Mouse (Mus musculus): ENCODE data around the gene CN725425. TPM values are rescaled to one million over a fixed set of nuclear protein-coding genes. Genes with fewer than 3 reads are reported as not detected.

The CN725425 gene
- 0.15 and 0.17 TPM in 2 replicates for polyA plus RNA-seq (2012; rRNA removed)

- Histone ChIP-seq H3K4me1 (ENCODE audit: control insufficient read depth, insufficient read depth, low read length) (no peaks in the 10 kb centered on the region), H3K4me3 (replicated peaks; ENCODE audit: insufficient read depth, low read depth, low read length) (no peak within 1 kb of the TSS), H3K27me3 (ENCODE audit: control insufficient read depth, insufficient read depth, low read length) (no peaks in the 10 kb centered on the region), H3K27ac (ENCODE audit: insufficient read depth, low read length) (no peak within 1 kb of the TSS)
- DNase-seq = no peak
- no peak for TF ChIP-seq CTCF (IDR thresholded peaks at IDR 0.05; ENCODE audit: borderline replicate concordance, insufficient read depth, low read depth, low read length)
- no peak for TF ChIP-seq POLR2A (IDR thresholded peaks at IDR 0.05; ENCODE audit: borderline replicate concordance, insufficient read depth, low read length)
- 92% methylated on average over 30 of the region's 30 CpGs for WGBS
These were observed at the start of gene CN725425 for GRCm38 (mm10) chr15:91199256-91199905. Gene CN725425, plus strand, starts transcription at chr15:91199494.

GRCm38 (mm10) chr15:91152592-91152991 lies 46.7 kb upstream of the CN725425 start:
- H3K4me3 ChIP-seq (replicated peaks; ENCODE audit: insufficient read depth, low read depth, low read length) = no peak overlapping the region
- H3K4me1 ChIP-seq (ENCODE audit: control insufficient read depth, insufficient read depth, low read length) = no peaks in the 10 kb centered on the region
- 35% methylated on average over 1 of the region's 1 CpGs for WGBS
- TF ChIP-seq POLR2A (IDR thresholded peaks at IDR 0.05; ENCODE audit: borderline replicate concordance, insufficient read depth, low read length) (no peak), CTCF (IDR thresholded peaks at IDR 0.05; ENCODE audit: borderline replicate concordance, insufficient read depth, low read depth, low read length) (no peak)
- H3K27me3 ChIP-seq (ENCODE audit: control insufficient read depth, insufficient read depth, low read length) = no peaks in the 10 kb centered on the region
- no peak overlapping the region for H3K27ac ChIP-seq (ENCODE audit: insufficient read depth, low read length)
- DNase-seq = no peak

DNA sequence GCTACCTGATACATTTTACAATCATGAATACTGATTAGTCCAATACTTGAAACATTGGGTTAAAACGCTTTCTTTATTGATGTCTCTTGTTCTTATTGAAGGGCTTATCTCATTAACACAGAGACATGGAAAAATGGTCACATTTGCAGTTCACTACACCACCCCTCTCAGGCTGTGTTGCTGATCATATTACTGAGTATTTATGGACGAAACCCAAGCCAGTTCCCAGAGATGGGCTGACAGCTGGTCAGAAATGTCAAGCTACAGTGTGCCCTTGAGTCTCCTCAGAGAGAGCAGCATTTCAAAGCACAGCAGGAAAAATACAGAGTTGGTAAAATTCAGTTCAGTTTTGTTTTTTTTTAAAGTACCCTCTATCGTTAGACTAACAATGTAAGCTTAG lies 46.0 kb upstream of the CN725425 start:
- no peaks in the 10 kb centered on the region for H3K27me3 ChIP-seq (ENCODE audit: control insufficient read depth, insufficient read depth, low read length)
- no peak for DNase-seq
- WGBS = 49% methylated on average over 3 of the region's 3 CpGs
- H3K27ac ChIP-seq (ENCODE audit: insufficient read depth, low read length) = no peak overlapping the region
- H3K4me3 ChIP-seq (replicated peaks; ENCODE audit: insufficient read depth, low read depth, low read length) = no peak overlapping the region
- TF ChIP-seq CTCF (IDR thresholded peaks at IDR 0.05; ENCODE audit: borderline replicate concordance, insufficient read depth, low read depth, low read length) = no peak
- no peak for TF ChIP-seq POLR2A (IDR thresholded peaks at IDR 0.05; ENCODE audit: borderline replicate concordance, insufficient read depth, low read length)
- H3K4me1 ChIP-seq (ENCODE audit: control insufficient read depth, insufficient read depth, low read length) = no peaks in the 10 kb centered on the region

GRCm38 (mm10) chr15:91161153-91161552 lies 38.1 kb upstream of the CN725425 start:
- Histone ChIP-seq H3K4me1 (ENCODE audit: control insufficient read depth, insufficient read depth, low read length) (no peaks in the 10 kb centered on the region), H3K4me3 (replicated peaks; ENCODE audit: insufficient read depth, low read depth, low read length) (no peak overlapping the region), H3K27ac (ENCODE audit: insufficient read depth, low read length) (no peak overlapping the region), H3K27me3 (ENCODE audit: control insufficient read depth, insufficient read depth, low read length) (no peaks in the 10 kb centered on the region)
- TF ChIP-seq POLR2A (IDR thresholded peaks at IDR 0.05; ENCODE audit: borderline replicate concordance, insufficient read depth, low read length) (no peak), CTCF (IDR thresholded peaks at IDR 0.05; ENCODE audit: borderline replicate concordance, insufficient read depth, low read depth, low read length) (no peak)
- 93% methylated on average over 5 of the region's 5 CpGs for WGBS
- no peak for DNase-seq

- H3K27me3 ChIP-seq (ENCODE audit: control insufficient read depth, insufficient read depth, low read length) = no peaks in the 10 kb centered on the region
- TF ChIP-seq CTCF (IDR thresholded peaks at IDR 0.05; ENCODE audit: borderline replicate concordance, insufficient read depth, low read depth, low read length) = no peak
- no peak overlapping the region for H3K4me3 ChIP-seq (replicated peaks; ENCODE audit: insufficient read depth, low read depth, low read length)
- H3K27ac ChIP-seq (ENCODE audit: insufficient read depth, low read length) = no peak overlapping the region
- no peaks in the 10 kb centered on the region for H3K4me1 ChIP-seq (ENCODE audit: control insufficient read depth, insufficient read depth, low read length)
- no peak for DNase-seq
- 92% methylated on average over 2 of the region's 2 CpGs for WGBS
These were observed 35.8 kb upstream of the CN725425 start for GRCm38 (mm10) chr15:91163454-91163853.

DNA sequence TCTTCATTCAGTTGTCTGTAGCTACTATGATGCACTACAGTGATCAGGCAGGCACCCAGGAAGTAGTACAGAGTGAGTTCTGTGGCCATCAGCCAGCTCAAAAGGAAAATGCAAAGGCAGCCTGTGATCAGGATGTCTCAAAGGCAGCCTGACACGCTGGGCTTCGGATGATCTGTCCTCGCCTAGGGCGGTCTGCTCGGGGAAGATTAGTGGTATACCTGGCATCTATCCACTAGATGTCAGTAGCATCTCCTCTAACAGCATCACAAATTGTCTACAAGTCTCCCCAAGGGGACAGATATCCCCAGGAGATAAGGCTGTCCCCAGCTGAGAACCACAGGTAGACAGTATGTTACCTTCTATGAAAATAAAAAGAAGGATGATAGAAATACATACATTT lies 34.3 kb upstream of the CN725425 start:
- no peaks in the 10 kb centered on the region for H3K27me3 ChIP-seq (ENCODE audit: control insufficient read depth, insufficient read depth, low read length)
- H3K27ac ChIP-seq (ENCODE audit: insufficient read depth, low read length) = no peak overlapping the region
- TF ChIP-seq POLR2A (IDR thresholded peaks at IDR 0.05; ENCODE audit: borderline replicate concordance, insufficient read depth, low read length) (no peak), CTCF (IDR thresholded peaks at IDR 0.05; ENCODE audit: borderline replicate concordance, insufficient read depth, low read depth, low read length) (peak; percentile 42; the same call in 1 of the 2 replicates)
- 6% methylated on average over 5 of the region's 5 CpGs for WGBS
- no peak overlapping the region for H3K4me3 ChIP-seq (replicated peaks; ENCODE audit: insufficient read depth, low read depth, low read length)
- H3K4me1 ChIP-seq (ENCODE audit: control insufficient read depth, insufficient read depth, low read length) = no peaks in the 10 kb centered on the region
- DNase-seq = peak; percentile 40 to 56

DNA sequence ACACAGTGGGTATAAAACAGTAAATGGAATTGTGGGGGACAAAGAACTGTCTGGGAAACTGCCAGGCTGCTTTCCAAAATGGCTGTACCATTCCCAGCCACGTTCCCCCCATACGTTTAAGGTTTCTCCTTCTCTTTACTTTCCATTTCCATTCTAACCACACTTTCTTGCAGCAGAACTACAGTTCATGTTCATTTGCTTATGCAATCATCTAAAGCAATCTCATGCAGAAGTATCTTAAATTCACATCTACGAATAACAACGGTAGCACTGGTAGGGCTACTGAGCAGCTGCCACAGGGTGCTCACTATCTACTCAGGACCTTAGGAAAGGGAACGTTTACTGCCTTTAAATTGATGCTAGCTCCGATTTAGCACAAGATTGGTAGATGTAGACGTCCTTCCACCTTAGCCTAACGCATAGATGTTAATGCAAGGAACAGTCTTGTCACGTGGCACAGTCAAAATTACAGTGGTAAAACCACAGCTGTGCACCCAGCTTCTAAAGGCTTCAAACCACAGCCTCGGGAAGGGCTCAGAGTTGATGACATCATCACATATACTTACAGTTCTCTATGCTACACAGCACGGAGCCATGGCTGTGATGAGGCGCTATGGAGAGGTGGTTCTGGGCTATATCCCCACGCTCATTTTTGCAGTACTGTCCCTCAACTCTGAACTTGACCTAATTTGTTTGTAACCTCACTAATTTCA lies 31.3 kb upstream of the CN725425 start:
- Histone ChIP-seq H3K4me1 (ENCODE audit: control insufficient read depth, insufficient read depth, low read length) (0 out of 2 replicates have a peak, but pooled peaks cover 4% of the 10 kb centered on the region), H3K27ac (ENCODE audit: insufficient read depth, low read length) (no peak overlapping the region), H3K4me3 (replicated peaks; ENCODE audit: insufficient read depth, low read depth, low read length) (no peak overlapping the region), H3K27me3 (ENCODE audit: control insufficient read depth, insufficient read depth, low read length) (no peaks in the 10 kb centered on the region)
- WGBS = 91% methylated on average over 13 of the region's 13 CpGs
- TF ChIP-seq CTCF (IDR thresholded peaks at IDR 0.05; ENCODE audit: borderline replicate concordance, insufficient read depth, low read depth, low read length) (no peak), POLR2A (IDR thresholded peaks at IDR 0.05; ENCODE audit: borderline replicate concordance, insufficient read depth, low read length) (no peak)
- no peak for DNase-seq
